Mouse (Mus musculus) midbrain, embryonic 10.5 days (tissue): Measurements from ENCODE around the gene Lamc2. TPM values are rescaled to one million over a fixed set of nuclear protein-coding genes. Genes with fewer than 3 reads are reported as not detected.
"Not testable (repeated sequence)": the region's sequence is repeated elsewhere in the genome, so short reads cannot be mapped to it uniquely, and the experiment has no call there.

Source experiments
- DNase-seq: peaks from one replicate; pipeline ENCODE4 v3.0.0-alpha.2; 2017; ENCODE audit warnings: low spot score
- H3K27ac ChIP-seq: fragments of 300-500 bp; sonication (generic); replicated peaks from 2 replicates; pipeline ENCODE4 v1.5.1; 2016; ENCODE audit warnings: mild to moderate bottlenecking
- H3K27me3 ChIP-seq: fragments of 300-500 bp; sonication (generic); 2 replicates; pipeline ENCODE4 v1.6.1; 2016; ENCODE audit warnings: low read depth, mild to moderate bottlenecking; ENCODE audit not compliant: poor library complexity, severe bottlenecking
- H3K36me3 ChIP-seq: fragments of 300-500 bp; sonication (generic); 2 replicates; pipeline ENCODE4 v1.6.1; 2016; ENCODE audit warnings: mild to moderate bottlenecking, moderate library complexity
- H3K4me1 ChIP-seq: fragments of 300-500 bp; sonication (generic); 2 replicates; pipeline ENCODE4 v1.6.1; 2016
- H3K4me3 ChIP-seq: fragments of 300-500 bp; sonication (generic); 2 replicates; pipeline ENCODE4 v1.5.1; 2016; ENCODE audit warnings: mild to moderate bottlenecking, moderate library complexity
- H3K9me3 ChIP-seq: fragments of 300-500 bp; sonication (generic); replicated peaks from 2 replicates; pipeline ENCODE4 v1.6.1; 2016; ENCODE audit warnings: mild to moderate bottlenecking
- WGBS: fragments of 180-500 bp; shearing (Covaris S2); methylation state at CpG from one replicate; pipeline ENCODE4 v1.1.7; 2016; 5-methylcytosine and 5-hydroxymethylcytosine counted together
- polyA plus RNA-seq: library from polyadenylated mRNA; unstranded; fragments of >200 nt; fragmentation: Nextera tagmentation; extraction: Ambion mirVana; gene quantifications from 2 replicates; pipeline ENCODE4 v1.2.1, GENCODE M21; 2016

Lamc2 gene
- polyA plus RNA-seq, 1 experiment from 2014 or later: 1.1 TPM

GRCm38 (mm10) chr1:153084191-153084590, 102.1 kb downstream of the Lamc2 start:
- Histone ChIP-seq H3K27ac (no peak overlapping the region), H3K4me1 (peaks cover 9% of the 10 kb centered on the region), H3K27me3 (no peaks in the 10 kb centered on the region), H3K4me3 (no peak overlapping the region), H3K36me3 (0 out of 2 replicates have a peak, but pooled peaks cover 6% of the 10 kb centered on the region), H3K9me3 (peaks cover 3% of the 10 kb centered on the region; the same call in 1 of the 2 replicates)
- 82% methylated on average over 6 of the region's 6 CpGs for WGBS
- DNase-seq: no peak

DNA sequence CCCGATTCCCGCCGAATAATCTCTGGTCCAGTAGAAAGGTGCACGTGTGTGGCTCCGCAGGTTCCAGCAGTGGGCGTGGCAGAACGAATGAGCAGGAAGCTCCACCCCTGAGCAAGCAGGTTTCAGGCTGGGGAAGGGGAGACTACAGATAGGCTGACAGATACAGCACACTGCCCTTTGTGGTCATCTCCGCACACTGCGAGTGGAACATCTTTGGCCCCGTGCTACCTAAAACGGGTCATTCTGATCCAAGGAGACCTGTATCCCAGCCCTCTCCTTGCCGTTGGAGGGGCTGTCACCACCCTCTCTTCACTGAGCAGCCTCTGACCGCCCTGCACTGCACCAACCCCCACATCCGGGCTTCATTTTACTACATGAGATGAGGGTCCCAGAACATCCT, 103.0 kb downstream of the Lamc2 start:
- not testable (repeated sequence) for DNase-seq
- WGBS: 78% methylated on average over 9 of the region's 14 CpGs

GRCm38 (mm10) chr1:153075955-153076354, 110.3 kb downstream of the Lamc2 start:
- Histone ChIP-seq H3K27me3 (peaks cover 67% of the 10 kb centered on the region), H3K36me3 (no peaks in the 10 kb centered on the region), H3K9me3 (no peaks in the 10 kb centered on the region), H3K4me1 (peaks cover 37% of the 10 kb centered on the region), H3K4me3 (no peak overlapping the region), H3K27ac (no peak overlapping the region)
- no peak for DNase-seq
- WGBS: 62% methylated on average over 6 of the region's 6 CpGs

More for the DNA sequence above, 103.0 kb downstream of the Lamc2 start:
- not testable (repeated sequence) for H3K4me3 ChIP-seq, H3K4me1 ChIP-seq, H3K36me3 ChIP-seq, H3K9me3 ChIP-seq, H3K27ac ChIP-seq, H3K27me3 ChIP-seq

- peaks cover 37% of the 10 kb centered on the region for H3K4me1 ChIP-seq
- no peak for DNase-seq
- WGBS: 80% methylated on average over 3 of the region's 3 CpGs
- no peaks in the 10 kb centered on the region for H3K9me3 ChIP-seq
- H3K36me3 ChIP-seq: no peaks in the 10 kb centered on the region
- no peak overlapping the region for H3K27ac ChIP-seq
- peaks cover 74% of the 10 kb centered on the region for H3K27me3 ChIP-seq
- no peak overlapping the region for H3K4me3 ChIP-seq
Observed at GRCm38 (mm10) chr1:153075087-153075736, 111.0 kb downstream of the Lamc2 start.

- H3K27ac ChIP-seq: no peak overlapping the region
- WGBS: 5% methylated on average over 9 of the region's 9 CpGs
- H3K4me3 ChIP-seq: peak overlapping the region; percentile 14
- no peak for DNase-seq
- H3K27me3 ChIP-seq: peaks cover 76% of the 10 kb centered on the region
- no peaks in the 10 kb centered on the region for H3K36me3 ChIP-seq
- H3K4me1 ChIP-seq: peaks cover 37% of the 10 kb centered on the region
- H3K9me3 ChIP-seq: no peaks in the 10 kb centered on the region
Observed at GRCm38 (mm10) chr1:153073441-153073840, 112.8 kb downstream of the Lamc2 start.

Other genes starting within 250 kb of the Lamc2 start
- gene Nmnat2, start 231.5 kb downstream of the Lamc2 start, polyA plus RNA-seq: 10.5 and 10.7 TPM in 2 replicates
- 21.2 and 22.7 TPM in 2 replicates for gene Lamc1, start 146.3 kb upstream of the Lamc2 start, polyA plus RNA-seq
- gene Shcbp1l, start 238.7 kb upstream of the Lamc2 start, polyA plus RNA-seq: 0.14 and 0.23 TPM in 2 replicates